Mouse (Mus musculus) heart, embryonic 16.5 days (tissue): ENCODE results near the gene Med24. TPM values are rescaled to one million over a fixed set of nuclear protein-coding genes. Genes with fewer than 3 reads are reported as not detected.
"Not testable (repeated sequence)": the region's sequence is repeated elsewhere in the genome, so short reads cannot be mapped to it uniquely, and the experiment has no call there.

ENCODE experiments used
- ATAC-seq: fragments of 200-750 bp; cut with Nextera tagmentation; replicated peaks from 2 replicates; pipeline ENCODE4 v1.8.0; 2017; ENCODE audit warnings: moderate number of reproducible peaks; ENCODE audit not compliant: insufficient read depth, low FRiP score; ENCODE audit errors: extremely low read depth
- H3K27ac ChIP-seq: fragments of 300-500 bp; sonication (generic); 2 replicates; pipeline ENCODE4 v1.5.1; 2014; ENCODE audit warnings: mild to moderate bottlenecking, low read length, control low read depth, moderate library complexity
- H3K27me3 ChIP-seq: fragments of 300-500 bp; sonication (generic); 2 replicates; pipeline ENCODE4 v1.6.1; 2014; ENCODE audit warnings: low read length, mixed read lengths; ENCODE audit not compliant: control insufficient read depth, insufficient read depth
- H3K36me3 ChIP-seq: fragments of 300-500 bp; sonication (generic); 2 replicates; pipeline ENCODE4 v1.6.1; 2014; ENCODE audit not compliant: control insufficient read depth, insufficient read depth
- H3K4me1 ChIP-seq: fragments of 300-500 bp; sonication (generic); 2 replicates; pipeline ENCODE4 v1.6.1; 2014; ENCODE audit warnings: low read length, mixed read lengths; ENCODE audit not compliant: control insufficient read depth, insufficient read depth
- H3K4me2 ChIP-seq: fragments of 300-500 bp; sonication (generic); 2 replicates; pipeline ENCODE4 v1.6.1; 2014; ENCODE audit warnings: low read depth, mild to moderate bottlenecking, control low read depth, low read length
- H3K4me3 ChIP-seq: fragments of 300-500 bp; sonication (generic); 2 replicates; pipeline ENCODE4 v1.5.1; 2014; ENCODE audit warnings: mild to moderate bottlenecking, control low read depth, low read length
- H3K9ac ChIP-seq: fragments of 300-500 bp; sonication (generic); 2 replicates; pipeline ENCODE4 v1.6.1; 2014; ENCODE audit warnings: low read length, control low read depth
- H3K9me3 ChIP-seq: fragments of 300-500 bp; sonication (generic); replicated peaks from 2 replicates; pipeline ENCODE4 v1.6.1; 2016; ENCODE audit warnings: low read length; ENCODE audit not compliant: control insufficient read depth
- WGBS: fragments of 180-500 bp; shearing (Covaris S2); extraction: QIAGEN DNeasy Blood & Tissue Kit; methylation state at CpG from one replicate; pipeline ENCODE4 v1.1.7; 2014; 5-methylcytosine and 5-hydroxymethylcytosine counted together
- polyA plus RNA-seq: library from polyadenylated mRNA; unstranded; fragments of >200 nt; fragmentation: Nextera tagmentation; extraction: Ambion mirVana; gene quantifications from 2 replicates; pipeline ENCODE4 v1.2.1, GENCODE M21; 2015

Gene Med24
- polyA plus RNA-seq, 1 experiment from 2014 or later, result 36.8 TPM

GRCm38 (mm10) chr11:98715946-98716345 lies 13.3 kb downstream of the Med24 start:
- H3K36me3 ChIP-seq, result peaks cover 30% of the 10 kb centered on the region; the same call in 1 of the 2 replicates
- WGBS, result 91% methylated on average over 9 of the region's 9 CpGs

GRCm38 (mm10) chr11:98713703-98714102 lies 15.5 kb downstream of the Med24 start:
- Histone ChIP-seq H3K27ac (peak overlapping the region; percentile 7; the same call in 1 of the 2 replicates), H3K27me3 (no peaks in the 10 kb centered on the region), H3K4me1 (peaks cover 29% of the 10 kb centered on the region), H3K9ac (no peak overlapping the region), H3K9me3 (no peaks in the 10 kb centered on the region), H3K36me3 (peaks cover 30% of the 10 kb centered on the region; the same call in 1 of the 2 replicates), H3K4me3 (no peak overlapping the region), H3K4me2 (no peak overlapping the region)
- ATAC-seq, result no peak
- 77% methylated on average over 12 of the region's 12 CpGs for WGBS

More at GRCm38 (mm10) chr11:98715946-98716345, 13.3 kb downstream of the Med24 start:
- no peak overlapping the region for H3K27ac ChIP-seq
- peaks cover 16% of the 10 kb centered on the region for H3K4me1 ChIP-seq
- H3K27me3 ChIP-seq, result no peaks in the 10 kb centered on the region
- no peak overlapping the region for H3K4me2 ChIP-seq
- H3K9me3 ChIP-seq, result no peaks in the 10 kb centered on the region
- ATAC-seq, result no peak
- no peak overlapping the region for H3K4me3 ChIP-seq
- H3K9ac ChIP-seq, result no peak overlapping the region

DNA sequence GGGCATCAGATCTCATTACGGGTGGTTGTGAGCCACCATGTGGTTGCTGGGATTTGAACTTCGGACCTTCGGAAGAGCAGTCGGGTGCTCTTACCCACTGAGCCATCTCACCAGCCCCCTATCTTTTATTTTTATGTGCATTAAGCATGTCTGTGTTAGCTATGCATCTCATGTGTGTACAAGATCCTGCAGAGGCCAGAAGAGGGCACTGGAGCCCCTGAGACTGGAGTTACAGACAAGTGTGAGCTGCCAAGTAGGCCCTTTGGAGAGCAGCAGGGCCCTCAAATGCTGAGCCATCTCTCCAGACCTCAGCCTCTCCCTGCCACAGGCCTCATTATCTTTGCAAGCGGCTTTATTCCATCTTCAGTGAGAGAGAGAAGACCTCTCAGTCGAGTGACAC lies 17.2 kb downstream of the Med24 start:
- not testable (repeated sequence) for H3K4me3 ChIP-seq, H3K27me3 ChIP-seq, H3K9me3 ChIP-seq, H3K27ac ChIP-seq, H3K4me2 ChIP-seq, H3K9ac ChIP-seq, ATAC-seq
- WGBS, result 83% methylated on average over 6 of the region's 6 CpGs
- Histone ChIP-seq H3K36me3 (peaks cover 30% of the 10 kb centered on the region; the same call in 1 of the 2 replicates), H3K4me1 (peaks cover 37% of the 10 kb centered on the region)

DNA sequence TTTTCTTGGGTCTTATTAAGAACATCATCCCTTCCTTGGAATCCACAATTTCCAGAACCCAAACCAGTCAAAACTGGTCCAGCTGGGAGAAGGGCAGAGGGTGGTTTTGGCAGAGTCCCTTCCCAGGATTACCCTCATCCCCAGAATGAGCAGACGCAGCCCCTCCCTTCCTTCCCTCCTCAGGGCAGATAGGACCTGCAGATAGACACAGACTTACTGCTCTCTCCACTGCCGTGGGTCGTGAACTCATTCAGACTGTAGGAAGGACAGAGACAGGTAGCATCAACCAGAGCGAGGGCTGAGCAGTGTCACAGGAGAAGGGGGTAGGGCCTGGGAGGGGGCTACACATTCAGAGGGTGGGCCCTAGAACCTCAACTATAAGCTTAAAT lies 18.2 kb downstream of the Med24 start:
- ATAC-seq, result no peak
- WGBS, result 66% methylated on average over 4 of the region's 4 CpGs
- H3K27me3 ChIP-seq, result no peaks in the 10 kb centered on the region
- no peak overlapping the region for H3K4me2 ChIP-seq
- H3K27ac ChIP-seq, result peak overlapping the region; percentile 67
- no peaks in the 10 kb centered on the region for H3K9me3 ChIP-seq
- peaks cover 37% of the 10 kb centered on the region for H3K4me1 ChIP-seq
- no peak overlapping the region for H3K9ac ChIP-seq
- H3K4me3 ChIP-seq, result no peak overlapping the region
- H3K36me3 ChIP-seq, result peaks cover 26% of the 10 kb centered on the region

GRCm38 (mm10) chr11:98710416-98711045 lies 18.7 kb downstream of the Med24 start:
- 40% methylated on average over 12 of the region's 12 CpGs for WGBS
- Histone ChIP-seq H3K27me3 (no peaks in the 10 kb centered on the region), H3K4me2 (no peak overlapping the region), H3K9me3 (no peaks in the 10 kb centered on the region), H3K4me3 (no peak overlapping the region), H3K27ac (peak overlapping the region; percentile 82), H3K4me1 (peaks cover 37% of the 10 kb centered on the region), H3K9ac (no peak overlapping the region), H3K36me3 (peaks cover 28% of the 10 kb centered on the region)
- peak; percentile 28; the same call in 1 of the 2 replicates for ATAC-seq

DNA sequence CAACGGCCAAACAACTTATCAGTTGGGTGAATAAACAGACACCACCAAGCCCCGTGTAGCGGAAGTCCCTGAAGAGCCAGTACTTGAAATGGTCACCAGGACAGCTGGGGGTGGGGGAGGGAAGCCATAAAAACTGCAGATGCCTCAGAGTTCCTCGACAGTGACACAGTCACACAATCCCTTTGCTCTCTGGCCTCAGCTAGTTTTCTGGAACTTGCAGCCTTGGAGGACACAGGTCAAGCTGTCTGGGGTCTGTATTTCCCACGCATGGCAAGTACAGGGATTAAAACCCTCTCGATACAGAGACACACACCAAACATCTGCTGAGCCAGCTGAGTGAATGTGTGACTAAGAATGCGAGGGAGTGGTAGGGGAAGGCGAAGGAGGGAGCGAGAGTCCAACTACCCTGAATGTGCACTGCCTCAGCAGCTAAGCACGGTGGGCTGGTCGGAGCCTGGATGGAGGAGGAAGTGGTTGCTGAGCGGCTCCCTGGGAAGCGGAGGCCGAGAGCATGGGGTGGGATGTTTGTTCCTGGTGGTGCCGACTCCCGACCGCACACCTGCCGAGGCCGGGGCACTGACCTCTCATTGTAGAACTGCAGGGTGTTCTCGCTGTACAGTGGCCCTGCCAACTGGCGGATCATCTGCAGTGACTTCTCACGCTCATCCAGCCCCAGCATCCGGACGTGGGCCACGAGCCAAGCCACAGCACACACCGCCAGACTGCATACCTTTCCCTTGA lies 20.1 kb downstream of the Med24 start:
- Histone ChIP-seq H3K9me3 (no peaks in the 10 kb centered on the region), H3K36me3 (peaks cover 37% of the 10 kb centered on the region), H3K27ac (peak overlapping the region; percentile 82), H3K4me1 (peaks cover 37% of the 10 kb centered on the region), H3K27me3 (no peaks in the 10 kb centered on the region), H3K4me2 (peak overlapping the region; percentile 24), H3K9ac (peak overlapping the region; percentile 2), H3K4me3 (no peak overlapping the region)
- 55% methylated on average over 26 of the region's 26 CpGs for WGBS
- peak; percentile 23; the same call in 1 of the 2 replicates for ATAC-seq

GRCm38 (mm10) chr11:98708282-98708956 lies 20.8 kb downstream of the Med24 start:
- Histone ChIP-seq H3K9me3 (no peaks in the 10 kb centered on the region), H3K4me2 (peak overlapping the region; percentile 3; the same call in 1 of the 2 replicates), H3K4me3 (no peak overlapping the region), H3K9ac (no peak overlapping the region), H3K27ac (peak overlapping the region; percentile 82), H3K4me1 (peaks cover 37% of the 10 kb centered on the region), H3K36me3 (peaks cover 29% of the 10 kb centered on the region), H3K27me3 (no peaks in the 10 kb centered on the region)
- no peak for ATAC-seq
- 63% methylated on average over 19 of the region's 19 CpGs for WGBS

DNA sequence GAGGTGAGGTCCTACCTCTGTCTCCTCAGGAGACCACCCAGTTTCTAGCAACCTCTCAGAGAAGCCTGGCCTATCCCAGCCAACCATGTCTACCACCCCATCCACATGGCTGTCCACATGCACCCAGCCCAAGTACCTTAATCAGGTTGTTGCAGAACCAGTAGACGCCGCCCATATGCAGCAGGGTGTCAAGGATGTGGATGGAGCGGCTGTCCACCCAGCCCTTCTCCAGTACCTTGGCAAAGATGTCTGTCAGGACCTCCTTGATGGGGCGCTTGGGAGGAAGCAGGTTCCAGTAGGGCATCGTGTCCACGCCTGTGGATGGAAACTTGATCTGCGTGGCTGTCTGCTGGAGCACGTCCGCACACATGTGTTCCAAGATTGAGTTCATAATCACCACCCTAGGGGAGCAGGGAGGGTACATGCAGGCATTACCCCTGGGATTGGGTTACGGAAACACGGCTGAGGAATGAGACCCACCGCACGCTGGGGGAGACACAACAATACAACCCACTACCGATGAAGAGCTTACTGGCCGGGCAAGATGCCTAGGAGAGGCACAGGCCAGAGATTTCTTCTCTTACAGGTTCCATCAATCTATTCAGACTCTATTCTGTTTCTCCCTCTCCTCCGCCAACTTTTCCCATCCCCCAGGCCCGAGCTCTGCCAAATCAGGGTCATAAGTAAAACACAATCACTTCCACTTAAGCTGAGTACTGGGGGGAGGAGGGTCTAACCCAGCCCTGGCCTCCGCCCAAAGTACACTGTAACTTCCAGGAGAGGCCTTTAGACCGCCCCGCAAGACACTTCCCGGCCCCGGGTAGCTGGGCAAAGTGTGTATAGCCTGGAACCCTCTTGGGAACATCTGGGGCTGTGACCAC lies 21.6 kb downstream of the Med24 start:
- Histone ChIP-seq H3K4me2 (peak overlapping the region; percentile 3; the same call in 1 of the 2 replicates), H3K4me3 (no peak overlapping the region), H3K27me3 (no peaks in the 10 kb centered on the region), H3K9ac (no peak overlapping the region), H3K36me3 (peaks cover 25% of the 10 kb centered on the region), H3K9me3 (no peaks in the 10 kb centered on the region), H3K4me1 (peaks cover 37% of the 10 kb centered on the region), H3K27ac (peak overlapping the region; percentile 82)
- peak; percentile 50; the same call in 1 of the 2 replicates for ATAC-seq
- 70% methylated on average over 22 of the region's 22 CpGs for WGBS
